ENCODE assay signal across 19 mouse cellular contexts in genomic region chr9:49529366-49529959, GRCm38 (mm10). TPM values are rescaled to one million over a fixed set of nuclear protein-coding genes. Genes with fewer than 3 reads are reported as not detected.
DNase-seq lines count a peak whose midpoint lies in the region; ATAC-seq and TF ChIP-seq lines count a peak whose summit lies in the region.
"Had no signal": no experiment of that assay in that cellular context is flagged by ENCODE, and none has a peak within 500 bp of the region (broad histone marks: within the 10 kb centered on the region; RNA-seq: fewer than 3 reads in every experiment).

No protein-coding gene starts in this region.

- H3K4me3 ChIP-seq in hindbrain, embryonic 13.5 days, result no peak overlapping the region
- no peak overlapping the region for H3K4me3 ChIP-seq in hindbrain, postnatal 0 days (ENCODE audit: low read length)
- H3K4me3 ChIP-seq in kidney, adult 2 months (ENCODE audit: insufficient read depth, low read depth, low read length), result no peak overlapping the region
- H3K4me3 ChIP-seq: forebrain, embryonic 10.5 days; forebrain, embryonic 13.5 days; heart, adult 2 months; heart, embryonic 10.5 days; heart, embryonic 13.5 days; hindbrain, embryonic 15.5 days had no signal

- 0 out of 2 replicates have a peak overlapping the region, but pooled peaks have one; percentile 18 for H3K27ac ChIP-seq in hindbrain, embryonic 13.5 days
- H3K27ac ChIP-seq in hindbrain, postnatal 0 days, result no peak overlapping the region
- no peak overlapping the region for H3K27ac ChIP-seq in kidney, adult 2 months (ENCODE audit: insufficient read depth, low read depth, low read length)
- H3K27ac ChIP-seq: forebrain, embryonic 10.5 days; forebrain, embryonic 13.5 days; heart, adult 2 months; heart, embryonic 10.5 days; heart, embryonic 13.5 days; hindbrain, embryonic 15.5 days had no signal

- H3K9me3 ChIP-seq in hindbrain, embryonic 13.5 days, result no peaks in the 10 kb centered on the region
- H3K9me3 ChIP-seq in hindbrain, postnatal 0 days (ENCODE audit: low read length), result no peaks in the 10 kb centered on the region
- H3K9me3 ChIP-seq: forebrain, embryonic 10.5 days; forebrain, embryonic 13.5 days; heart, embryonic 10.5 days; heart, embryonic 13.5 days; hindbrain, embryonic 15.5 days had no signal

- H3K4me1 ChIP-seq in hindbrain, embryonic 13.5 days (replicated peaks), result peaks cover 57% of the 10 kb centered on the region
- H3K4me1 ChIP-seq in hindbrain, postnatal 0 days (ENCODE audit: insufficient read depth, low read length), result 0 out of 2 replicates have a peak, but pooled peaks cover 4% of the 10 kb centered on the region
- no peaks in the 10 kb centered on the region for H3K4me1 ChIP-seq in kidney, adult 2 months (ENCODE audit: control insufficient read depth, insufficient read depth, low read length)

- peaks cover 27% of the 10 kb centered on the region for H3K36me3 ChIP-seq in hindbrain, embryonic 13.5 days
- H3K36me3 ChIP-seq in hindbrain, postnatal 0 days (ENCODE audit: insufficient read depth, low read length), result peaks cover 10% of the 10 kb centered on the region
- no peaks in the 10 kb centered on the region for H3K36me3 ChIP-seq in kidney, adult 2 months (ENCODE audit: control insufficient read depth, insufficient read depth, low read length)
- H3K36me3 ChIP-seq: forebrain, embryonic 10.5 days; G1E; heart, embryonic 10.5 days had no signal

- no peak for ATAC-seq in hindbrain, embryonic 13.5 days (ENCODE audit: low FRiP score)
- no peak for ATAC-seq in hindbrain, postnatal 0 days
- ATAC-seq: activated CD4-positive, CD25-positive, alpha-beta regulatory T cell, adult 4 months; intestine, embryonic 16.5 days; Patski had no signal

- TF ChIP-seq CTCF in hindbrain, postnatal 0 days (IDR thresholded peaks at IDR 0.05; ENCODE audit: low read depth), result no peak
- no peak for TF ChIP-seq CTCF in kidney, adult 2 months (conservative IDR thresholded peaks at IDR 0.05; ENCODE audit: insufficient read depth, insufficient read length, low read depth, low read length)

- no peak for TF ChIP-seq POLR2A in kidney, adult 2 months (IDR thresholded peaks at IDR 0.05; ENCODE audit: low read depth, low read length)

- 65% methylated on average over 8 of the region's 8 CpGs for WGBS in hindbrain, embryonic 13.5 days
- WGBS in hindbrain, postnatal 0 days, result 72% methylated on average over 8 of the region's 8 CpGs
- WGBS in kidney, adult 2 months, result 79% methylated on average over 8 of the region's 8 CpGs

- H3K4me2 ChIP-seq in hindbrain, embryonic 13.5 days, result no peak overlapping the region
- no peak overlapping the region for H3K4me2 ChIP-seq in hindbrain, postnatal 0 days (ENCODE audit: low read depth, low read length)
- H3K4me2 ChIP-seq: forebrain, embryonic 13.5 days; heart, embryonic 13.5 days; hindbrain, embryonic 15.5 days had no signal

- H3K27me3 ChIP-seq in hindbrain, embryonic 13.5 days, result no peaks in the 10 kb centered on the region
- no peaks in the 10 kb centered on the region for H3K27me3 ChIP-seq in hindbrain, postnatal 0 days (ENCODE audit: insufficient read depth, low read length)
- H3K27me3 ChIP-seq in kidney, adult 2 months (replicated peaks; ENCODE audit: control insufficient read depth, insufficient read depth, low read length), result no peaks in the 10 kb centered on the region
- H3K27me3 ChIP-seq: forebrain, embryonic 13.5 days; heart, embryonic 13.5 days; hindbrain, embryonic 15.5 days; Patski had no signal

- H3K9ac ChIP-seq in hindbrain, embryonic 13.5 days, result no peak overlapping the region
- no peak overlapping the region for H3K9ac ChIP-seq in hindbrain, postnatal 0 days (replicated peaks; ENCODE audit: low read length)
- H3K9ac ChIP-seq: forebrain, embryonic 13.5 days; heart, embryonic 13.5 days; hindbrain, embryonic 15.5 days had no signal

- DNase-seq in hindbrain, postnatal 0 days (ENCODE audit: low spot score), result no peak
- DNase-seq in ES-CJ7 (ENCODE audit: low read depth, low spot score) (peak; percentile 37), ZHBTc4 (ENCODE audit: low read depth, low spot score) (peak; percentile 22), adipocyte (ENCODE audit: low spot score) (no peak)
- no peak for DNase-seq in kidney, adult 2 months
- DNase-seq: B cell, adult 2 months; gastrocnemius, postnatal 36 days; heart, adult 2 months; kidney, adult 18-20 months had no signal

RNA-seq across cellular contexts. Expression of gene Ttc12, which starts 43.4 kb away (rescaled TPM):
- 2.2 and 2.5 TPM in 2 replicates for polyA plus RNA-seq in hindbrain, embryonic 13.5 days (2015; fragmentation: Nextera tagmentation; extraction: Ambion mirVana)
- total RNA-seq in hindbrain, postnatal 0 days (2014; rRNA removed), result 1.0 and 1.5 TPM in 2 replicates
- polyA plus RNA-seq in hindbrain, postnatal 0 days (2015; fragmentation: Nextera tagmentation; extraction: Ambion mirVana), result 1.9 and 2.0 TPM in 2 replicates
- polyA plus RNA-seq in kidney, adult 2 months (2012; rRNA removed), result 3.8 and 4.1 TPM in 2 replicates
- polyA plus RNA-seq: activated CD4-positive, CD25-positive, alpha-beta regulatory T cell, adult 4 months; G1E had no signal

Comparison
In these comparisons a context has a peak if more than half of its experiments do, and no peak if none do; other contexts are left out.
1. DNase-seq: peak in ES-CJ7 (single experiment) and ZHBTc4 (single experiment); none in hindbrain, postnatal 0 days (single experiment), adipocyte (single experiment) and kidney, adult 2 months (single experiment).